Mouse (Mus musculus) kidney, adult 11 months (tissue): ENCODE results near the gene Tnfaip8l1.

ENCODE experiments used
- DNase-seq: peaks from one replicate; pipeline ENCODE4 v3.0.0; 2022

The Tnfaip8l1 gene

DNA sequence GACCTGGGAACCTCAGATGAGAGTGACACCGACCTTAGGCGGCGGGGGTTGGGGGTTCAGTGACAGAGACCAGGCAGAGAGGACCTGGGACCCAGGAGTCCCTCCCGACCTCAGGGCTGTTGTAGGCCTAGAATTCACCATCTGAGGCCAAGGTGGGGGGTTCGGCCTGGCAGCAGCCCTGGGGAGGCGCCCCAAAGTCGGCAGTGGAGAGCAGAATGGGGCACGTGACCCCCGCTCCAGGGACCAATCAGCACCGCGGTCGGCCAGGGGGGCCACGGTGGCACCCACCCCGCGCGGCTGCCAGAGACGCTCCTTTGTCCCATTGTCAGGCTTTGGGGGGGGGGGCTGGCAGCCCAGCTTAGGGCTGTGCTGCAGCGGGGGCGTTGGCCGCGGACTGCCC lies 22.9 kb upstream of the Tnfaip8l1 start:
- DNase-seq, result no peak

- DNase-seq, result no peak
Measured at GRCm38 (mm10) chr17:56139858-56140595, 22.2 kb upstream of the Tnfaip8l1 start, which contains the start of gene Sema6b. TSS of gene Sema6b (minus strand) at chr17:56140343.

GRCm38 (mm10) chr17:56141702-56142605 lies 20.3 kb upstream of the Tnfaip8l1 start:
- no peak for DNase-seq

DNA sequence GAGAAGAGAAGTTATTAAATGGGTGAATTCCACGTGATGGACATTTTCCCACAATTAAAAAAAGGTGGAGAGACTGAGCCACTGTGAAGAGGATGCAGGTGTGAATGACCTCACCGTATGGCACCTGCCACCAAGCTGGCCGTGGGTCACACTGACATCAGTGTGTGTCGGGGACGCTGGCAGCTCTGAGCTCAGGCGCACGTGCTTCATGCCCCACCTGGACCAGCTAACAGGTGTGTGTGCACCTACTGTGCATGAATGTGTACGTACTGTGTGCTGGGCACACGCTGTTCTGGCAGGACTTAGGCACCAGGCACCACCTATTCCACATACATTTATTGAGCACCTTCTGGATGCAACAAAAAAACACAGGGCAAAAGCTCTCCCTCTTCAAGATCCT lies 17.7 kb upstream of the Tnfaip8l1 start:
- no peak for DNase-seq

- DNase-seq, result no peak
Measured at GRCm38 (mm10) chr17:56146131-56146530, 16.1 kb upstream of the Tnfaip8l1 start.

- no peak for DNase-seq
Measured at GRCm38 (mm10) chr17:56147420-56147819, 14.9 kb upstream of the Tnfaip8l1 start.

- DNase-seq, result no peak
Measured at GRCm38 (mm10) chr17:56148280-56148679, 14.0 kb upstream of the Tnfaip8l1 start.

DNA sequence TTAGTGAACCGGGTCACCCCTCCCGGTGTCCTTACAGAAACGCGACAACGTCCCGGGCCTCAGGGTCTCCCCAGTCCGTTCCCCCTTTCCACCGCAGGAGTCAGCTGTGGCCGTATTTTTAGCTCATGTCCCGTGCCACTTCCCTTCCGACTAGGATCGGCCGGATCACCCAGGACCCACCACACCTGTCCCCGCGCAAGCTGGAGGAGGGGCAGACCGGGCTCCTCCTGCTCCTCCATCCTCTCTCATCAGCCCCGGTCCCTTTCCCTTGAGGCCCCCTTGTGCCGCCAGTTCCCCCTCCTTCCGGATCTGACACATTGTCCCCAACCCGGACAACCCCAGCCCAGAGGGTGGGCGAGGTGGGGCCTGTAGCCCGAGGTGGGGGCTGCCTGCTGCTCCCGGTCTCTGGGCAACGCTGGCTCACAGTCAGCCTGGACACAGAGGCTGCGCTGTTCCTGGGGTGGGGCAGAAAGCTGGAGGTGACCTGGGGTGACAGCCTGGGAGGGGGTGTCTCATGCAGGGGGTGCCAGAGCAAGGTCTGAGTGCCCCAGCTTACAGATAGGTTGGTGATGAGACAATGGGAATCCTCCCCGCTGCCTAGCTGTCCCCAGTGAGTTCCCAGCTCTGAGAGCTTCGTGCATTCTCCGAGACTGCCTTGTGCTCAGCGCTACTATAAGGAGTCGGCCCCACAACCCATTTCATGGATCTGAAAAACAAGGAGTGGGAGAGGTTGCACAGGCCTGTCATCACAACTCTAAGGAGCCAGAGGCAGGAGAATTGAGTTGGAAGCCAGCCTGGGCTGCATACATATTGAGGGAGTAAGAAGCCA lies 13.3 kb upstream of the Tnfaip8l1 start:
- no peak for DNase-seq

DNA sequence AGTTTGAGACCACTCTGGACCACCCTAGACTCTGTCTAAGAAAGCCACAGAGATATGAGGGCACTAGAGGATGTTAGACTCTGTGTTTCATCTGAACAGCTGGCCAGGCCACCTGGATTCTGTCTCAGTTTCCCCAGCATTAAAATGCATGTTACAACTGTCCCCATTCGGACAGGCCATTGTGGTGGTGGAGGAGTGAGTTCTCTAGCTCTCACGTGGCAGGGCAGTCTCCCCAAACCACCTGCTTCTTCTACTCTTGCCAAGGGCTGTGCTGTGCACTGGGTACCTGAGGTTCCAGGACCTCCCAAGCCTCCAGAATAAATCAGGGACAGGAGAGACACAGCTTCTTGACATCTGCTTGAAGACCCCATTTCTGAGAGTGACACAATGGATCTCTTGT lies 12.4 kb upstream of the Tnfaip8l1 start:
- no peak for DNase-seq

- no peak for DNase-seq
Measured at GRCm38 (mm10) chr17:56153643-56154042, 8.6 kb upstream of the Tnfaip8l1 start.

DNA sequence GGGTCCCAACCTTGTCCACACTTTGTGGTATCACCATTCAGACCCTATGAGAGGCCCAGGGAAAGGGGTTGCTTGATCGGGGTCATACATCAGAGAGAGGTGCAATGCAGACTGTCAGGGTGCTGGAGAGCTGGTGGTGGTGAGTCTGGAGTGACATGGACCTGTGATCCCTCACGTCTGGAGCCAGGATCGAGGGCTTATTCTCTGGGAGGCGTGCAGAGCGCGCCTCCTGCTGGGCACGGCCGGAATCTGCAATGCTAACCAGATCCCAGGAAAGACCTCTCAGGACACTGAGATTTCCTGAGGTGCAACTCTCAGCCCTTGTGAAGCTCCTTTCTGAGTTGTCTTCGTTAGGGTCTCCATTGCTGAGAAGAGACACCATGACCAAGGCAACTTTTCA lies 2.5 kb upstream of the Tnfaip8l1 start:
- DNase-seq, result peak; percentile 57

- no peak for DNase-seq
Measured at GRCm38 (mm10) chr17:56163523-56164102, 1.3 kb downstream of the Tnfaip8l1 start.

DNA sequence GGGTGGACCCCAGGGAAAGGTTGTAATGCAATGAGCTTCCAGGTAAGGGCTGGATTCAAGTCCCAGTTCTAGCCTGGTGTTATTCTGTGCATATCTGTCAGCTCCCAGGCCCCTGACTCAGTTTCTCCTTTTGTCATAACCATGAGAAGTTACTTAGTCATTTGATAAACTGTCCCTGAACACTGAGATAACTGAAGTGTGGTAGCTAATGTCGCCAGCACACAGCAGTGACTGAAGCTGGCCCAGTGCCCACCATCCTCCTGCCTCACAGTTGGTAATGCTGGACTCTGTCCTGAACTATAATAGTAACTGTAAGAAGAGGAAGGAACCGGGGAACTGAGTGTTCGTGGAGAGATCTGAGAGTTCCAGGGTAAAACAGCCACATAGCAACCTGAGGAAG lies 2.2 kb downstream of the Tnfaip8l1 start:
- no peak for DNase-seq

DNA sequence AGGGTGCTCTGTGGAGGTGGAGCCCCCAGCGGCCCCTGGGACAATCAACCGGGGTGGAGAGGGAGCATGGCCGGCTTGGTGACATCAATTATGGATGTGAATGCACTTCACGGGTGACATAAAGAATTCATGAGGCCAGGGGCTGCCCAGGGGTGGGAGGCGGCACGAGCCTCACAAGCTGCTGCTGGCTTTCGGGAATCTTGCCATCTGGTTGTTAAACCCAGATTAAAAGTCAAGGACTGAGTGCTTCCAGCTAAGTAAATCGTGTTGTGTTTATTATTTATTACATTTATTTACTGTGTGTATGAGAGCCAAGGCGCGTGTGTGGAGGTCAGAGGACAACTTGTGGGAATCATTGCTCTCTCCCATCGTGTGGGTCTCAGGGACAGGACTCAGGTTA lies 3.4 kb downstream of the Tnfaip8l1 start:
- no peak for DNase-seq

- DNase-seq, result peak; percentile 25
Measured at GRCm38 (mm10) chr17:56169830-56170229, 7.6 kb downstream of the Tnfaip8l1 start.

- no peak for DNase-seq
Measured at GRCm38 (mm10) chr17:56170636-56171035, 8.4 kb downstream of the Tnfaip8l1 start.

DNA sequence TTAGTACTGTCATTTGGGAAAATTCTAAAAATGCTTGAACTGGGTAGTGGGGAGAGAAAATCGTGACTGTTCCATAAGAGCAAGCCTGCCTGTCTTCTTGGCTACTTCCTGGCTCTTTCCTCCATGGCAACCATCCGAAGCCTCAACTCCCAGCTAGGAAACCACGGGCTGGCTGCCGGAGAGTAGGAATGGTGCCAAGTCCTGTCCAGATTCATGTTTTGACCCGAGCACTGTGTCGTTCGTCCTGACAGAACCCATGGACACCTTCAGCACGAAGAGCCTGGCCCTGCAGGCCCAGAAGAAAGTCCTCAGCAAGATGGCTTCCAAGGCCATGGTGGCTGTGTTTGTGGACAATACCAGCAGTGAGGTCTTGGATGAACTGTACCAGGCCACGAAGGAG lies 9.2 kb downstream of the Tnfaip8l1 start:
- no peak for DNase-seq

DNA sequence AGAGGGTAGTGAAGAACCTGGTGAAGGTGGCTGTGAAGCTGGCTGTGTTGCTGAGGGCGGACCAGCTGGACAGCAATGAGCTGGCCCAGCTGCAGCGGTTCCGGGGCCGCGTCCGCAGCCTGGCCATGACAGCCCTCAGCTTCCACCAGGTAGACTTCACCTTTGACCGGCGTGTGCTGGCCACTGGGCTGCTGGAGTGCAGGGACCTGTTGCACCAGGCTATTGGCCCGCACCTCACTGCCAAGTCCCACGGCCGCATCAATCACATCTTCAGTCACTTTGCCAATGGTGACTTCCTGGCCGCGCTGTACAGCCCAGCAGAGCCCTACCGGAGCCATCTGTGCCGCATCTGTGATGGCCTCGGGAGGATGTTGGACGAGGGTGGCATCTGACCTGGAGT lies 9.6 kb downstream of the Tnfaip8l1 start:
- DNase-seq, result no peak

DNA sequence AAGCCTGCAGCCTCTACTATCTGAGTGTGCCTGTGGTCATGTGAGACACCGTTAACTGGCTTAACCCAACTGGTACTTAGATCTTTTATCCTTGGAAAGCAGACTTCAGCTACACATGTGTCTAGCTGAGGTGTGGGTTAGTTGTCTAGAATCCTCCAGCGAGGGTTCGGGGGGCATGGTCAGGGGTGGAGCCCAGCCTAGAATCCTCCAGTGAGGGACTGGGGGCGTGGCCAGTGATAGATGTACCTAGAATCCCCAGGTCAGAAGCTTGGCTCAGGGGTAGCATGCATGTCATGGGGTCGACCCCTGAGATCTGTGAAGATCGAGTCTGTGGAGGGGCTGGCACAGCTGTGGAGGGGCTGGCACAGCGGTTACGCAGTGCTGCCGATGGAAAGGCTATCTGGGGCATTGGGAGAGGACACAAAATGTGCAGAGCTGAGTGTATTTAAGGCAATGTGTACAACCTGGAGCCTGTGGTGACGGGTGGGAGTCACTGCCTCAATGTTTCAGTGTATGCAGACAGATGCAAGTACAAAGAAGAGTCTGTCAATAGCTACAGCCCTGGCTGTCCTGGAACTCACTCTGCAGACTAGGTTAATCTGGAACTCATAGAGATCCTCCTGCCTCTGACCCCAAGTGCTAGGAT lies 11.2 kb downstream of the Tnfaip8l1 start:
- no peak for DNase-seq

- DNase-seq, result no peak
Measured at GRCm38 (mm10) chr17:56175416-56175815, 13.1 kb downstream of the Tnfaip8l1 start.

- DNase-seq, result no peak
Measured at GRCm38 (mm10) chr17:56182975-56183657, 20.8 kb downstream of the Tnfaip8l1 start.
